Mouse (Mus musculus) stomach, embryonic 15.5 days (tissue): ENCODE data around the gene Irak2. TPM values are rescaled to one million over a fixed set of nuclear protein-coding genes. Genes with fewer than 3 reads are reported as not detected.

ENCODE experiments used
- ATAC-seq: fragments of 200-750 bp; cut with Nextera tagmentation; 2 replicates; pipeline ENCODE4 v1.8.0; 2017; ENCODE audit warnings: low read depth, moderate number of reproducible peaks, moderate TSS enrichment; ENCODE audit not compliant: insufficient read depth, low FRiP score
- H3K27ac ChIP-seq: fragments of 300-500 bp; sonication (generic); 2 replicates; pipeline ENCODE4 v1.5.1; 2015; ENCODE audit warnings: mild to moderate bottlenecking, inconsistent platforms
- H3K27me3 ChIP-seq: fragments of 300-500 bp; sonication (generic); replicated peaks from 2 replicates; pipeline ENCODE4 v1.6.1; 2015; ENCODE audit warnings: inconsistent platforms
- H3K36me3 ChIP-seq: fragments of 300-500 bp; sonication (generic); 2 replicates; pipeline ENCODE4 v1.6.1; 2015; ENCODE audit warnings: inconsistent platforms
- H3K4me1 ChIP-seq: fragments of 300-500 bp; sonication (generic); 2 replicates; pipeline ENCODE4 v1.6.1; 2015; ENCODE audit warnings: inconsistent platforms
- H3K4me2 ChIP-seq: fragments of 300-500 bp; sonication (generic); 2 replicates; pipeline ENCODE4 v1.6.1; 2015; ENCODE audit warnings: mild to moderate bottlenecking, inconsistent platforms
- H3K4me3 ChIP-seq: fragments of 300-500 bp; sonication (generic); replicated peaks from 2 replicates; pipeline ENCODE4 v1.5.1; 2015; ENCODE audit warnings: inconsistent platforms
- H3K9ac ChIP-seq: fragments of 300-500 bp; sonication (generic); 2 replicates; pipeline ENCODE4 v1.6.1; 2015; ENCODE audit warnings: inconsistent platforms
- H3K9me3 ChIP-seq: fragments of 300-500 bp; sonication (generic); 2 replicates; pipeline ENCODE4 v1.6.1; 2016; ENCODE audit warnings: inconsistent platforms
- WGBS: fragments of 180-500 bp; shearing (Covaris S2); methylation state at CpG from one replicate; pipeline ENCODE4 v1.1.7; 2015; 5-methylcytosine and 5-hydroxymethylcytosine counted together
- polyA plus RNA-seq: library from polyadenylated mRNA; unstranded; fragments of >200 nt; fragmentation: Nextera tagmentation; extraction: Ambion mirVana; gene quantifications from 2 replicates; pipeline ENCODE4 v1.2.1, GENCODE M21; 2015

The Irak2 gene
- polyA plus RNA-seq, 1 experiment from 2014 or later = 8.0 TPM

DNA sequence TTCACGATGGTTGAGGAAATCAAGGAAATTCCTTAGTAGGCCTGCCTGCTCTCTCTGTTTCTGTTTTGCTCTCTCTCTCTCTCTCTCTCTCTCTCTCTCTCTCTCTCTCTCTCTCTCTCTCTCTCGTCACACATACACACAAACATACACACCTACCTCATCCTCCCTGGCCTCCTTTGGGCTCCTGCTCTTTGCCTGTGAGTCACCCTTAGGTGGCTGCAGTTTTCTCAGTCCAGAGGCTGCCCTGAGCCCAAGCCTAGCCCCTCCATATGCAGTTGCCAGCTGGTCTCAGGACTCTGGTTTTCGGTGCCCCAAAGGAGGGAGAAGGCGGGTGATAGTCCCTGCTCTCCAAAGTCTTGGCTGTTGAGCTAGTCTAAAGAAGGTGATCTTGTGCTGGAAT lies 4.8 kb downstream of the Irak2 start:
- H3K27ac ChIP-seq = no peak overlapping the region
- H3K4me3 ChIP-seq = no peak overlapping the region
- WGBS = 68% methylated on average over 4 of the region's 4 CpGs
- no peaks in the 10 kb centered on the region for H3K36me3 ChIP-seq
- no peak for ATAC-seq
- H3K4me1 ChIP-seq = peaks cover 3% of the 10 kb centered on the region; the same call in 1 of the 2 replicates
- H3K27me3 ChIP-seq = no peaks in the 10 kb centered on the region
- no peak overlapping the region for H3K4me2 ChIP-seq
- H3K9me3 ChIP-seq = no peaks in the 10 kb centered on the region
- no peak overlapping the region for H3K9ac ChIP-seq

DNA sequence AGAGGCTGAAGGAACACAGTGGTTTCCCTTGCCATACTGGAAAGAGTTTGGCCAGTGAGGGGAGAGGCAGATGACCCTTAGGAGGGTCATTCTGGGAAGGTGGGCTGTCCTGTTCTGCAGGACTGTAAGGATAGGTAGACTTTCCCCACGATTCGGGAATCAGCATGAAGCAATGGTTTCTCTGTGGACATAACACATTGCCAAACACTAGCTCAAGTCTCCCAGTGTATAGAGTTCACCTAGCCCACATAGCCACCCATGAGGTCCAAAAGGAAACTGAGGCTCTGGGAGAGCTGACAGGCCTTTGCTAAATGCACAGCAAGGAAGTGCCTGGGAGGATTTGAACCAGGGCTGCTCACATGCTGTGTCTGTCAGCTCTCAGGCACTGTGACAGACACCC lies 5.7 kb downstream of the Irak2 start:
- H3K36me3 ChIP-seq = no peaks in the 10 kb centered on the region
- no peak overlapping the region for H3K9ac ChIP-seq
- H3K4me2 ChIP-seq = no peak overlapping the region
- H3K9me3 ChIP-seq = no peaks in the 10 kb centered on the region
- no peak for ATAC-seq
- H3K4me3 ChIP-seq = no peak overlapping the region
- no peaks in the 10 kb centered on the region for H3K4me1 ChIP-seq
- H3K27ac ChIP-seq = peak overlapping the region; percentile 51; the same call in 1 of the 2 replicates
- no peaks in the 10 kb centered on the region for H3K27me3 ChIP-seq
- WGBS = 83% methylated on average over 2 of the region's 2 CpGs

DNA sequence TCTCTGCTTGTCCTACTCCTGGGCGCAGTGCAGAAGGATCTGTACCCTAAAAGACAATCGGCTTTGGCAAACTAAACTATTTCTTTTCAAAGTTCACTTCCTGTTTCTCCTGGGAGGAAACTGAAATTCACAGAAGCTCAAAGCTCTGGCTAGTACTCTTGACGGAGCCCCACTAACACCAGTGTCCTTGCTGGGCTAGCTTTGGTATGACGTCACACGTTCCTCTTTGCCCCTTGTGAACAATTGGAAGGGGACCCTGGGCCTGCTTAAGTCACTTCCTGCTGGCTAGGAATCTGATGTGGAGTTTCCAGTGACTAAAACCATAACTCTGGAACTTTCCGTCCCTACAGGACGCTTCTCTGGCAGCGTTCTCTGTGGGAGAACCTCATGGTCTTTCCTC lies 6.5 kb downstream of the Irak2 start:
- WGBS = 75% methylated on average over 8 of the region's 8 CpGs

DNA sequence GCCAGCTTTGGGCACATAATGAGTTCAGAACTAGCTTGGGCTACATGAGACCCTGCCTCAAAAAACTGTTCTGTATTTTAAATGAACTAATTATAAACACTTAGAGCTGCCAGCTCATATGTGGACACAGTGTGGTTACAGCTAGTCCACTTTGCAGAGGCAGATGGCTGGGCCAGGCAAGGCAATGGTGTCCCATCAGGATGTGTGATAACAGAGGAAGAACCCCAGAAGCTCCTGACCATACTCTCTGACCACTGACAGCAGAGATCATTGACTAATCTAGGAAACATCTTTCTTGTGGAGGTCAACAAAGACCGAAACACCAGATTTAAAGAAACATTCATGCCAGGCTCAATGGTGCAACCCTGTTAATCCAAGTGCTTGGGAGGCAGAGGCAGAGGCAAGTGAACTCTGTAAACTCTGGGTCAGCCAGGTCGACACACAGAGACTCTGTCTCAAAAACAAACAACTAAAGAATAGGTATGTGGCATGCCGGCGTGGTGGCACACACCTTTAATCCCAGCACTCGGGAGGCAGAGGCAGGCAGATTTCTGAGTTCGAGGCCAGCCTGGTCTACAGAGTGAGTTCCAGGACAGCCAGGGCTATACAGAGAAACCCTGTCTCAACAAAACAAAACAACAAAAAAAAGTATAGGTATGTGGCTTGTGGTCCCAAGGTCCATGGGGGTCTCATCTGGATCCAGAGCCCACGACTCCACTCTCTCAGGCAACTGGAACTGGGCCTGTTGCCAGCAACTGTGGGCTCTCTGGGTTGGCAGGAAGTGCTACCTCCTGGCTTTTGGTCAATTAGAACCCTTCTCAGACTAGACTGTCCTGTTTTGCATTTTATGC lies 11.3 kb downstream of the Irak2 start:
- H3K27ac ChIP-seq = no peak overlapping the region
- WGBS = 70% methylated on average over 7 of the region's 7 CpGs

More for the DNA sequence above, 6.5 kb downstream of the Irak2 start:
- H3K27ac ChIP-seq = 0 out of 2 replicates have a peak overlapping the region, but pooled peaks have one; percentile 51
- H3K4me3 ChIP-seq = no peak overlapping the region
- H3K27me3 ChIP-seq = no peaks in the 10 kb centered on the region
- H3K9me3 ChIP-seq = no peaks in the 10 kb centered on the region
- no peak overlapping the region for H3K4me2 ChIP-seq
- H3K4me1 ChIP-seq = no peaks in the 10 kb centered on the region
- no peaks in the 10 kb centered on the region for H3K36me3 ChIP-seq
- no peak for ATAC-seq
- no peak overlapping the region for H3K9ac ChIP-seq

DNA sequence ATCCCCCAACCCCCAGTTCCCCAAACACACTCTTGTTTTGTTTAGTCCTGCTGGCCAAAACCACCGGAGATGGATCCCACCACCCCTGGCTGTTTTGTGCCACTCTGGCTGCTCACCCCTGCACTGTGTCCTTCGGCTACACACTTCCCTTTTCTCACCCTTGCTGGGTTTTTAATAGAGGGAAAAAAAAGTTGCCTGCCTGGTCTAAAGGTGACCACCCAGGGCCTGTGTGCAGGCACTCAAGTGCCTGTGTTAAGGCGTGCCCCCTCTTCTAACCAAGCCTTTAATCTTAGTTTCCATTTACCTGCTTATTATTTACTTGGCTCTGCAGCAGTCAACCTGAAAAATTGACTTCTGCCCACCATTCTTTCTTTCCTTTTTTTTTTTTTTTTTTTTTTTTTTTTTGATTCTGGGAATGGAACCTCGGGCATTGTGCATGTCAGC lies 12.0 kb downstream of the Irak2 start:
- no peak for ATAC-seq
- Histone ChIP-seq H3K4me3 (no peak overlapping the region), H3K9ac (no peak overlapping the region), H3K27ac (no peak overlapping the region), H3K36me3 (no peaks in the 10 kb centered on the region), H3K4me1 (no peaks in the 10 kb centered on the region), H3K4me2 (no peak overlapping the region), H3K27me3 (no peaks in the 10 kb centered on the region), H3K9me3 (no peaks in the 10 kb centered on the region)
- WGBS = 68% methylated on average over 4 of the region's 4 CpGs

More for the DNA sequence above, 11.3 kb downstream of the Irak2 start:
- no peaks in the 10 kb centered on the region for H3K9me3 ChIP-seq
- no peak for ATAC-seq
- H3K4me3 ChIP-seq = no peak overlapping the region
- H3K4me1 ChIP-seq = no peaks in the 10 kb centered on the region
- no peak overlapping the region for H3K9ac ChIP-seq
- H3K27me3 ChIP-seq = no peaks in the 10 kb centered on the region
- H3K4me2 ChIP-seq = no peak overlapping the region
- no peaks in the 10 kb centered on the region for H3K36me3 ChIP-seq

DNA sequence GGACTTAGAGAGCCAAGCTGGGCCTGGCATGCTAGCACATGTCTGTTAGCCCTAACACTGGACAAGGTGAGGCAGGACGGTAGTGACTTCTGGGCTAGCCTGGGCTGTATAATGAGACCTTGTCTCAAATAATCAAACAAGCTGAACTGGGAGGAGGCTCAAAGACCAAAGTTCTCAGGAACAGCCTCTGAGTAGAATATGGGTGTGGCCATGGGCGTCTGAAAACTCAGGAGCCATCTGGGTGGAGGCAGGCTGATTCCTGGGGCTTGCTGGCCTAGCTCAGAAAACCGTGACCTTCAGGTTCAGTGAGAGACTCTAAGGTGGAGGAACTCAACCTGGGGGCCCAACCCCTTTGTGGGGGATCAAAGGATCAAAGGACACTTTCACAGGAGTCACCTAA lies 13.4 kb downstream of the Irak2 start:
- no peak overlapping the region for H3K4me3 ChIP-seq
- no peak for ATAC-seq
- no peaks in the 10 kb centered on the region for H3K9me3 ChIP-seq
- no peak overlapping the region for H3K9ac ChIP-seq
- H3K27ac ChIP-seq = no peak overlapping the region
- H3K36me3 ChIP-seq = no peaks in the 10 kb centered on the region
- no peak overlapping the region for H3K4me2 ChIP-seq
- 53% methylated on average over 3 of the region's 3 CpGs for WGBS
- H3K4me1 ChIP-seq = no peaks in the 10 kb centered on the region
- H3K27me3 ChIP-seq = no peaks in the 10 kb centered on the region

DNA sequence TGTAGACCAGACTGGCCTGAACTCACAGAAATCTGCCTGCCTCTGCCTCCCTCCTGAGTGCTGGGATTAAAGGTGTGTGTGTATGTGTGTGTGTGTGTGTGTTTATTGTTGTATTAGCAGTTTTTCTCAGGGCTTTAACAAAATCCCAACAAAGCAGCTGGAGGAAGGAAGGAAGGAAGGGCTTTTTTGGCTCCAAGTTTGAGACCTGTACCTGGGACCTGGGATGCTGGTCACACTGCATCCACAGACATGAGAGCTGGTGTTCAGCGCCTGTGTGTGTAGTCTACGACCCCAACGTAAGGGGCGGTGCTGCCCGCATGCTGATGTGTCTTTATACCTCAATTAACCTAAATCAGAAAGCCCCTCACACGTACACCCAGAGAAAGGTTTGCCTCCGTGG lies 15.3 kb downstream of the Irak2 start:
- ATAC-seq = no peak
- H3K27ac ChIP-seq = no peak overlapping the region
- no peaks in the 10 kb centered on the region for H3K9me3 ChIP-seq
- 87% methylated on average over 7 of the region's 7 CpGs for WGBS
- no peaks in the 10 kb centered on the region for H3K36me3 ChIP-seq
- no peak overlapping the region for H3K4me2 ChIP-seq
- no peaks in the 10 kb centered on the region for H3K4me1 ChIP-seq
- H3K9ac ChIP-seq = no peak overlapping the region
- no peaks in the 10 kb centered on the region for H3K27me3 ChIP-seq
- H3K4me3 ChIP-seq = no peak overlapping the region

DNA sequence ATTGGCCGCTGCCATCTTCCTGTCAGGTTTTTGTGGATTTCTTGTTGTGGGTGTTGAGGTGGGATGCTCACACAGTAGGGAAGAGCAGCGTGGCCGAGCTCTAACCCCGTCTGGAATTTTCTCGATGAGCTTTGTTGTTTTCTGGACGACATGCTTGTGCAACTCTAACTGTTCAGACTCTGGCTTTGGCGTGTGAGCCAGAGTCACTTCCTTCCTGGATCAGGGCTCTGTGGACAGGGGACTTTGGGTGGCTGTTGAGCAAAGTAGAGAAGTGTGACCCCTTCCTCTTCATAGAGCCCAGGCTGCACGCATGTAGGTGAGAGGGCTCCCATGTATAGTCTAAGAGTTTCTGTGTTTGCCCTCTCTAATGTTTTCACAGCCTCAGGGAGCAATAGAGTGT lies 15.8 kb downstream of the Irak2 start:
- Histone ChIP-seq H3K9ac (no peak overlapping the region), H3K27me3 (no peaks in the 10 kb centered on the region), H3K9me3 (no peaks in the 10 kb centered on the region), H3K36me3 (no peaks in the 10 kb centered on the region), H3K4me1 (no peaks in the 10 kb centered on the region), H3K4me2 (no peak overlapping the region), H3K27ac (no peak overlapping the region), H3K4me3 (no peak overlapping the region)
- WGBS = 69% methylated on average over 8 of the region's 8 CpGs
- ATAC-seq = no peak

DNA sequence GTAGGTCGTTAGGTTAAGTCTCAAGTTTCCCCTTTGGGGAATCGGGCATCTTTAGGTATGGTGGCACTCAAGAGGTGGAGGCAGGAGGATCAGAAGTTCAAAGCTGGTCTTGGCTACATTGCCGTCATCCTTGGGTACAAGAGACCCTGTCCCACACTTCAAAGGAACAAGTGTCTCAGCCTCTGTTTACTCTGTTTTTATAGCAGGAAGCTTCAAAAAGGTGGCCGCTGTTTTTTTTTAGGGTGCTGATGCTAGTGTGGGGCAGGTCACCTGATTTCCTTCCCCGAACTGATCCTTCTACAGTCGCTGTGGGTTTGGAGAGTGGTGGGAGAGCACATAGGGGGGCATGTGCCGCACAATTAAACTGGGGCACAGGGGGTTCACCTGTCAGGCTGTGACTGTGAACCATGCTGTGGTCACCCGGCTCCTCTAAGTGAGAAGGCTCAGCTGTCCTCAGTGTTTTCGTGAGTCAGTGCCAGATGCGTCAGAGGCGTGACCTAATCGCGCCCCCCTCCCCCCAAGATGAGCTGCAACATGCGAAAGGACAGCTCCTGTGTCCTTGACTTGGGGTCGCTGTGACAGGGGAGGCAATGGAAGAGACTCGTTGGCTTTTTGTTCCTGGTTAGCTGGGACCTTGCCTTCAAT lies 16.6 kb downstream of the Irak2 start:
- no peaks in the 10 kb centered on the region for H3K9me3 ChIP-seq
- no peak overlapping the region for H3K27ac ChIP-seq
- no peaks in the 10 kb centered on the region for H3K27me3 ChIP-seq
- no peak overlapping the region for H3K4me2 ChIP-seq
- H3K9ac ChIP-seq = no peak overlapping the region
- H3K36me3 ChIP-seq = no peaks in the 10 kb centered on the region
- 63% methylated on average over 16 of the region's 16 CpGs for WGBS
- H3K4me1 ChIP-seq = no peaks in the 10 kb centered on the region
- H3K4me3 ChIP-seq = no peak overlapping the region
- ATAC-seq = no peak

DNA sequence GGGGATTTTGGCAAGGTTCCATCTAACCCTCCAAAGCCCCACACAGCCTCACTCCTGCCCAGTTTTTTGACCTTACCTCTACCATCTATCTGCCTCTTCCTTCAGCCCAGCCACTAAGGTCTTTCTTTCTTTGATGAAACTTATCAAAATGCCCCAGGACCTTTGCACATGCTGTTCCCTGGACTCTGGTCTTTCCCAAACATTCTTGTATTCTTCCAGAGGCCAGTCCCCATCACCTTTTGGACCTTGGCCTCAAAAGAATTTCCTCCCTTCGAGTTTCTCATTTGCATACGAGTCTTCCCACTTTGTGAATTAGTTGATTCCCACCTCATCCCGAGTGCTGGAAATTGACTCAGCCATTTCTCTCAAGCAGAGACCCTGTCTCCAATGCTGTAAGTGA lies 17.2 kb downstream of the Irak2 start:
- H3K27ac ChIP-seq = no peak overlapping the region
- H3K4me3 ChIP-seq = no peak overlapping the region
- no peak overlapping the region for H3K9ac ChIP-seq
- no peak overlapping the region for H3K4me2 ChIP-seq
- ATAC-seq = no peak
- H3K4me1 ChIP-seq = no peaks in the 10 kb centered on the region
- H3K27me3 ChIP-seq = no peaks in the 10 kb centered on the region
- no peaks in the 10 kb centered on the region for H3K9me3 ChIP-seq
- WGBS = 83% methylated on average over 3 of the region's 3 CpGs
- no peaks in the 10 kb centered on the region for H3K36me3 ChIP-seq

DNA sequence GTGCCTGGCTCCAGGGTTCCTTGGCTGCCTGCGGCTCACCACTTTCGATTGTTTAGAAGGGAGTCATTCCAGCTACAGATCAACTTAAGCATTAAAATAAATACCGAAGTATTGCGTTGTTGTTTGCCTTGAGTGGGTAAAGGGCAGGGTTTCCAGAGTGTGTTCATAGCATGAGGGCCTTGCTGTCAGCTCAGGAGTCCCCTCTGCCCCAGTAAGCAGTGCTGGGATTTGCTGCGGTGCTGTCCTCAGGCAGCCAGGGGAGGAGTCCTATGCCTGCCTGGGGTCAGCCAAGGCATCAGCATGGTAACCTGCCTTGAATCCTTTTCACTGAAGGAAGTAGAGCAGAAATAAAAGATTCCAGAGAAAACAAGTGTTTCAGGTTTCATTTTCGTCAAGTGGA lies 18.6 kb downstream of the Irak2 start:
- 77% methylated on average over 6 of the region's 6 CpGs for WGBS
- Histone ChIP-seq H3K27ac (no peak overlapping the region), H3K9ac (no peak overlapping the region)

DNA sequence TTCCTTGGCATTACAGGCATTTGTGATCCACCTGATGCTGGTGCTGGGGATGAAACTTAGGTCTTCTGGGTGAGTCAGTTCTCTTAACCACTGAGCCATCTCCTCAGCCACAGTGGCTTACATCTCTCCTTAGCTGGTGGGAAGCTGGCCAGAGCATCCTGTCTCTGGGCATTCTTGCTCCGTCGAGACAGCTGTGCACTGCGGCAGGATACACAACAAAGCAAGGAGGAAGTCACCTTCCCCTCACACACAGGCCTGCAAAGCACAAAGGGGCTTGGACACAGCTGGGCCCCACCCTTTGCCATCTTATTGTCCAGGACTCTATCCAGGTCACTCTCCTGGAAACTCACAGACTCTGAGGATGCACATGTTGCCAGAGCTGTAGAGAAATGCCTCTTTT lies 20.0 kb downstream of the Irak2 start:
- ATAC-seq = no peak
- H3K4me2 ChIP-seq = no peak overlapping the region
- peak overlapping the region; percentile 35; the same call in 1 of the 2 replicates for H3K27ac ChIP-seq

More for the DNA sequence above, 18.6 kb downstream of the Irak2 start:
- H3K36me3 ChIP-seq = no peaks in the 10 kb centered on the region
- no peak overlapping the region for H3K4me2 ChIP-seq
- ATAC-seq = no peak
- H3K4me3 ChIP-seq = no peak overlapping the region
- no peaks in the 10 kb centered on the region for H3K9me3 ChIP-seq
- no peaks in the 10 kb centered on the region for H3K27me3 ChIP-seq
- H3K4me1 ChIP-seq = peaks cover 6% of the 10 kb centered on the region; the same call in 1 of the 2 replicates

More for the DNA sequence above, 20.0 kb downstream of the Irak2 start:
- no peaks in the 10 kb centered on the region for H3K9me3 ChIP-seq
- peaks cover 9% of the 10 kb centered on the region; the same call in 1 of the 2 replicates for H3K4me1 ChIP-seq
- H3K36me3 ChIP-seq = no peaks in the 10 kb centered on the region
- no peak overlapping the region for H3K4me3 ChIP-seq
- 60% methylated on average over 3 of the region's 3 CpGs for WGBS
- no peak overlapping the region for H3K9ac ChIP-seq
- no peaks in the 10 kb centered on the region for H3K27me3 ChIP-seq
